Mouse (Mus musculus) liver, embryonic 15.5 days (tissue): ENCODE data around the gene ccdc198. TPM values are rescaled to one million over a fixed set of nuclear protein-coding genes. Genes with fewer than 3 reads are reported as not detected.
"Not testable (repeated sequence)": the region's sequence is repeated elsewhere in the genome, so short reads cannot be mapped to it uniquely, and the experiment has no call there.

Experiments
- ATAC-seq: fragments of 200-750 bp; cut with Nextera tagmentation; 2 replicates; pipeline ENCODE4 v1.8.0; 2017; ENCODE audit warnings: moderate number of reproducible peaks, mild to moderate bottlenecking, moderate library complexity; ENCODE audit not compliant: insufficient read depth
- H3K27ac ChIP-seq: fragments of 300-500 bp; sonication (generic); replicated peaks from 2 replicates; pipeline ENCODE4 v1.5.1; 2015; ENCODE audit warnings: mild to moderate bottlenecking, inconsistent platforms
- H3K27me3 ChIP-seq: fragments of 300-500 bp; sonication (generic); 2 replicates; pipeline ENCODE4 v1.6.1; 2015; ENCODE audit warnings: mild to moderate bottlenecking, inconsistent platforms
- H3K36me3 ChIP-seq: fragments of 300-500 bp; sonication (generic); replicated peaks from 2 replicates; pipeline ENCODE4 v1.6.1; 2015; ENCODE audit warnings: moderate library complexity, mild to moderate bottlenecking, inconsistent platforms
- H3K4me1 ChIP-seq: fragments of 300-500 bp; sonication (generic); replicated peaks from 2 replicates; pipeline ENCODE4 v1.6.1; 2015; ENCODE audit warnings: inconsistent platforms
- H3K4me2 ChIP-seq: fragments of 300-500 bp; sonication (generic); 2 replicates; pipeline ENCODE4 v1.6.1; 2015; ENCODE audit warnings: moderate library complexity, mild to moderate bottlenecking, inconsistent platforms
- H3K4me3 ChIP-seq: fragments of 300-500 bp; sonication (generic); replicated peaks from 2 replicates; pipeline ENCODE4 v1.5.1; 2015; ENCODE audit warnings: mild to moderate bottlenecking, inconsistent platforms
- H3K9ac ChIP-seq: fragments of 300-500 bp; sonication (generic); 2 replicates; pipeline ENCODE4 v1.6.1; 2015; ENCODE audit warnings: moderate library complexity, mild to moderate bottlenecking, inconsistent platforms
- H3K9me3 ChIP-seq: fragments of 300-500 bp; sonication (generic); replicated peaks from 2 replicates; pipeline ENCODE4 v1.6.1; 2016; ENCODE audit warnings: inconsistent platforms
- WGBS: fragments of 180-500 bp; shearing (Covaris S2); methylation state at CpG from one replicate; pipeline ENCODE4 v1.1.7; 2015; ENCODE audit warnings: mixed read lengths; ENCODE audit not compliant: insufficient replicate concordance; 5-methylcytosine and 5-hydroxymethylcytosine counted together
- polyA plus RNA-seq: library from polyadenylated mRNA; unstranded; fragments of >200 nt; fragmentation: Nextera tagmentation; extraction: Ambion mirVana; gene quantifications from 2 replicates; pipeline ENCODE4 v1.2.1, GENCODE M21; 2015

Gene ccdc198
- 0.25 and 0.61 TPM in 2 replicates for polyA plus RNA-seq

DNA sequence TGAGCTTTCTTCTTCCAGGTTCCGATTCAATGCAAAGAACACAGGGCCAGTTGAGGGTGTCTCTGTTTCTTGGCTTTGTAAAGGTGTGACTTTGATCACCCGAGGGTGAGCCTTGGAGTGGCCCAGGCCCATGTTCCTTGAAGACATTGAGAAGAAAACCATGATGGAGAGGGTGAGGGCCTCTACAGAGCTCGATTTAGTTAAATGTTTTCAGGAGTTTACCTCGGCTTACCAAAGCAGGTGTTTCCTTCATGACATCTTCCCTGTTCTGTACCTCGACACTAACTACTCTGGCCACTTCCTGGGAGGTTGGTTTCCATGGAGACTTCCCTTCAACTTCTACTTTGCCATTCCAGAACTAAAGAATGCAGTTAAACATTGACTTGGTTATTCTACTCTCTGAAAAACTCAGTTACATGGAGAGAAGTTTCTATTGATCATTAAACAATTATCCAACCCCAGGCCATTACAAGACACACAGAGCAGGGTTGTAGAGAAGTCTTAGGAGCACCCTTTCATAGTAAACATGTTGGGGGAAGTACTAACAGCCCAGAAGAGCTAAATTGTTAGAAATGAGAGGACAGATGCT is at the start of gene ccdc198:
TSS of gene ccdc198 (minus strand) at position 349 of the 589 bp plus-strand sequence.
- Histone ChIP-seq H3K9ac (no peak within 1 kb of the TSS), H3K4me2 (no peak within 1 kb of the TSS), H3K4me1 (no peaks in the 10 kb centered on the region), H3K27ac (no peak within 1 kb of the TSS), H3K27me3 (no peaks in the 10 kb centered on the region), H3K36me3 (no peaks in the 10 kb centered on the region), H3K4me3 (no peak within 1 kb of the TSS), H3K9me3 (no peaks in the 10 kb centered on the region)
- WGBS = 42% methylated on average over 5 of the region's 5 CpGs
- no peak for ATAC-seq

GRCm38 (mm10) chr14:49293802-49294449 is 48.7 kb upstream of the ccdc198 start:
- Histone ChIP-seq H3K4me2 (no peak overlapping the region), H3K36me3 (no peaks in the 10 kb centered on the region), H3K4me1 (no peaks in the 10 kb centered on the region), H3K9ac (no peak overlapping the region), H3K4me3 (no peak overlapping the region), H3K9me3 (no peaks in the 10 kb centered on the region), H3K27me3 (no peaks in the 10 kb centered on the region), H3K27ac (no peak overlapping the region)
- 51% methylated on average over 4 of the region's 4 CpGs for WGBS
- ATAC-seq = no peak

DNA sequence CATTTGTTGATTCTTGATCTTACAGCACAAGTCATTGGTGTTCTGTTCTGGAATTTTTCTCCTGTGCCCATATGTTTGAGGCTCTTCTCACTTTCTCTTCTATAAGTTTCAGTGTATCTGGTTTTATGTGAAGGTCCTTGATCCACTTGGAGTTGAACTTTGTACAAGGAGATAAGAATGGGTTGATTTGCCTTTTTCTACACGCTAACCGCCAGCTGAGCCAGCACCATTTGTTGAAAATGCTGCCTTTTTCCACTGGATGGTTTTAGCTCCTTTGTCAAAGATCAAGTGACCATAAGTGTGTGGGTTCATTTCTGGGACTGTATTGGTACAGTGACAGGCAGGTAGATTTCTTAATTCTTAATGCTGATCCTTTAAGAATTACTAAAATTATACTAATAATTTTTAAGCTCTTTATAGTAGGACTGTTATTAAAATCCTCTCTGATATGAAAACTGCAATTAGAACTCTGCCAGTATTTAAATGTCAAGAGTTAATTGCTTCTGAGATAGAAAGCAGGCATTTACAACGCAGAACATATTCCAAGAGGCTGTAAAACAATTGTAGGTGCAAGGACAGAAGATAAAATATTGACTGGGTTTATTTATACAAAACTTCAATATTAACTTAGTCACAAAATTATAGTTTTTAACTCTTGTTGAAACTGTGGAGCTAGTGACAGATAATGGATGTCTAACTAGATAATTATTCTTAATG is 44.9 kb upstream of the ccdc198 start:
- Histone ChIP-seq H3K27ac (no peak overlapping the region), H3K4me2 (no peak overlapping the region), H3K4me1 (no peaks in the 10 kb centered on the region), H3K9ac (no peak overlapping the region), H3K27me3 (no peaks in the 10 kb centered on the region), H3K36me3 (no peaks in the 10 kb centered on the region), H3K9me3 (no peaks in the 10 kb centered on the region), H3K4me3 (no peak overlapping the region)
- ATAC-seq = no peak
- WGBS = 70% methylated on average over 3 of the region's 3 CpGs

GRCm38 (mm10) chr14:49283784-49284655 is 38.7 kb upstream of the ccdc198 start:
- Histone ChIP-seq H3K9me3 (no peaks in the 10 kb centered on the region), H3K36me3 (no peaks in the 10 kb centered on the region), H3K4me1 (no peaks in the 10 kb centered on the region), H3K27ac (no peak overlapping the region), H3K27me3 (no peaks in the 10 kb centered on the region), H3K9ac (no peak overlapping the region), H3K4me2 (no peak overlapping the region), H3K4me3 (no peak overlapping the region)
- ATAC-seq = no peak
- WGBS = 59% methylated on average over 7 of the region's 7 CpGs

GRCm38 (mm10) chr14:49278880-49279279 is 33.6 kb upstream of the ccdc198 start:
- no peak for ATAC-seq
- no peaks in the 10 kb centered on the region for H3K27me3 ChIP-seq
- no peaks in the 10 kb centered on the region for H3K9me3 ChIP-seq
- no peaks in the 10 kb centered on the region for H3K4me1 ChIP-seq
- WGBS = 50% methylated on average over 6 of the region's 6 CpGs
- H3K36me3 ChIP-seq = no peaks in the 10 kb centered on the region
- no peak overlapping the region for H3K9ac ChIP-seq
- no peak overlapping the region for H3K4me2 ChIP-seq
- H3K27ac ChIP-seq = no peak overlapping the region
- no peak overlapping the region for H3K4me3 ChIP-seq

DNA sequence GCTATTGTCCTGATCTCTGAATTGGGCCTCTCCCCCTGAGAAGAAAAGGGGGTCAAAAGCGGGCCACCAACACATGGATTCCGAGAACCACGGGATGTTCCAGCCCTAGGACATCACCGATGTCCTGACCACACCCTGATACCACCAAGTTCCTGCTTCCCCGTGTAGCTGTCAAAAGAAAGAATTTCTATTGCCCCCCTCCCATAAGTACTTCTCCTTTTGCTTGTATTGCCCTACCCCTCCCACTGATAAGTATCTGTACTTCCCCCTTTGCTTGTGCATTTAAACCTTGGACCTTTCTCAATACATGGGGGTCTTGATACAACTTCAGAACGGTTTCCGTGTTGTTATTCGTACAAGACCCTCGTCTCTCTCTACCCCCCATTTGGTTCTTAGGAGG is 33.2 kb upstream of the ccdc198 start:
- not testable (repeated sequence) for H3K9me3 ChIP-seq, H3K27ac ChIP-seq, H3K4me3 ChIP-seq, H3K27me3 ChIP-seq, H3K36me3 ChIP-seq, H3K4me1 ChIP-seq, H3K4me2 ChIP-seq, H3K9ac ChIP-seq, ATAC-seq
- 54% methylated on average over 9 of the region's 9 CpGs for WGBS

GRCm38 (mm10) chr14:49277642-49278041 is 32.4 kb upstream of the ccdc198 start:
- no peak overlapping the region for H3K27ac ChIP-seq
- no peaks in the 10 kb centered on the region for H3K4me1 ChIP-seq
- H3K36me3 ChIP-seq = no peaks in the 10 kb centered on the region
- no peaks in the 10 kb centered on the region for H3K9me3 ChIP-seq
- no peak overlapping the region for H3K4me3 ChIP-seq
- 38% methylated on average over 3 of the region's 3 CpGs for WGBS
- no peak overlapping the region for H3K9ac ChIP-seq
- no peak overlapping the region for H3K4me2 ChIP-seq
- no peak for ATAC-seq
- H3K27me3 ChIP-seq = no peaks in the 10 kb centered on the region

DNA sequence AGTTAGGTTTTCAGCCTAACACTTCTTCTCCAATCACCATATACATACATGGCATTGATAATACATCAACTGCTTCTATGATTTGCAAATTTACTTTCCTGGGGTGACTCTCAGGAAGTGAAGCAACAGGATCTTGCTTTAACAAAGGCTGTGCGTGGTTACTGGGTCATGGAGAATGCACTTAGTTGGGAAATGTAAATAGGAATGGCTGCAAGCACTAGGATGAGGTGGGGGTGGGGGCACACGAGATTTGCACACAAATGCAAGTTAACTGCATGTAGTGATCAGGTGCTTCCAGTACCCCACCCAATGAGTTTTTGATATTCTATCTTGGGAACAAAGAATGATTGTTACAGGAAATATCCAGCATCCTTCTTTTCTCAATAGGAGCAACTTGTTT is 30.1 kb upstream of the ccdc198 start:
- no peaks in the 10 kb centered on the region for H3K4me1 ChIP-seq
- H3K27me3 ChIP-seq = no peaks in the 10 kb centered on the region
- no peak overlapping the region for H3K4me2 ChIP-seq
- H3K9ac ChIP-seq = no peak overlapping the region
- 21% methylated on average over 2 of the region's 2 CpGs for WGBS
- H3K36me3 ChIP-seq = no peaks in the 10 kb centered on the region
- ATAC-seq = no peak
- no peak overlapping the region for H3K27ac ChIP-seq
- H3K4me3 ChIP-seq = no peak overlapping the region
- H3K9me3 ChIP-seq = no peaks in the 10 kb centered on the region

DNA sequence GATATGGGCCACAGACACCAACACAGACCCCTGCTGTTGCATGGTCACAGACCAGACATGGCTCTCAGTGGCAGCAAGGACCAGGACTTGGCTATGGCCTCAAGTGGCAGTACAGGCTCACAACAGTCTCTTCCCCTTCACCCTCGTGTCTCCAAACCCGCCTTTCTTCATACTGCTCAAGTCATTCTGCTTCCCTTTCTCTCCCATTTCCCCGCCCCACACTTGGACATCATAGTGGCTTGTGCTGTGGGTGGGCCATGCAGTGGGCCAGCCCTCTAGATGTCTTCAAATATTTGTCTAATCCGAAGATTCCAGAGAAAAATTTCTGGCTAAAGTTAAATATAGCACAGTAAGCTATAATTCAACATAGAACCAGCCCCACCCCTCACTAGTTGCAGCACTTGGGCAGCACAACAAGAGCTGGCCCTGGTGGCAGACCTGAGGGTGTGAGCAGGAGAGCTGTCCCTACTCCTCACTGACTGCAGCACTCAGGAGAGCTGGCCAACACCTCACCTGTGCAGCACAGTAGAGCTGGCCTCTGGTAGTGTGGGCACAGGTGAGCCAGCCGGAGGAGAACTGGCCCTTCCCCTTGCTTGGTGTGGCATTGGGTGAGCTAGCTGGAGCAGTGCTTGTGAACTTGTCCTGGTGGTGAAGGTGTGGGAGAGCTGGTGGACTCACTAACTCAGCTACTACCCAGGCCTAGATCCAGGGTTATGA is 20.2 kb upstream of the ccdc198 start:
- Histone ChIP-seq H3K27ac (no peak overlapping the region), H3K36me3 (no peaks in the 10 kb centered on the region), H3K9me3 (no peaks in the 10 kb centered on the region), H3K4me3 (no peak overlapping the region), H3K4me2 (no peak overlapping the region), H3K9ac (no peak overlapping the region), H3K4me1 (no peaks in the 10 kb centered on the region), H3K27me3 (no peaks in the 10 kb centered on the region)
- no peak for ATAC-seq
- WGBS = 46% methylated on average over 5 of the region's 5 CpGs

DNA sequence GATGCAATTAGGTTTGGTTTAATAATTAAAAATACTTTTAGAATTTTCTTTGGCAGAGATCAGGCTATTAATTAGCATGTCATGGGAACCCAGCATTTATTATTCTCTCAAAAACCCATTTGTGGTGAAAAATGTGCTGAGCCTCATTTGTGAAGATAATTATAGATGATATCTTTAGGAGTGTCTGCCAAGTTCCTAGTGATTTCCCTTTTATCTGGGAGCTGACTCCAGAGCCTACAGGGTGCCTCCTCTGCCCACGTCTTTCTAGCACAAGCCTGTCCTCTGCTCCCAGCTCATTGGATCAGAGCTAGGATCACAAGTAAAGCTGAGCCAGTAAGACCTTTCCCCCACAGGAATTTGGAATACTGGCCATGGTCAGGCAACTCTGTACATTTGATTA is 3.8 kb downstream of the ccdc198 start:
- Histone ChIP-seq H3K4me2 (no peak overlapping the region), H3K9me3 (no peaks in the 10 kb centered on the region), H3K9ac (no peak overlapping the region), H3K27ac (no peak overlapping the region), H3K27me3 (no peaks in the 10 kb centered on the region), H3K4me3 (no peak overlapping the region), H3K36me3 (no peaks in the 10 kb centered on the region), H3K4me1 (no peaks in the 10 kb centered on the region)
- WGBS = 28% methylated on average over 1 of the region's 1 CpGs
- no peak for ATAC-seq
